Mouse (Mus musculus) hindbrain, postnatal 0 days (tissue): ENCODE measurements at regions not wholly inside any gene's neighbourhood (a gene's known extent, or its start where the extent isn't known, plus 50 kb on each side); places are given as distances from the start of the nearest gene placed in this dataset.

ENCODE experiments used
- ATAC-seq: fragments of 200-750 bp; cut with Nextera tagmentation; 2 replicates; pipeline ENCODE4 v1.8.0; 2017; ENCODE audit warnings: mild to moderate bottlenecking, moderate TSS enrichment, moderate library complexity
- DNase-seq: peaks from one replicate; pipeline ENCODE4 v3.0.0-alpha.2; 2015; ENCODE audit warnings: low spot score
- H3K27ac ChIP-seq: fragments of 300-500 bp; sonication (generic); 2 replicates; pipeline ENCODE4 v1.5.1; 2014; ENCODE audit warnings: mild to moderate bottlenecking
- H3K27me3 ChIP-seq: fragments of 300-500 bp; sonication (generic); 2 replicates; pipeline ENCODE4 v1.6.1; 2014; ENCODE audit warnings: low read length, mixed read lengths; ENCODE audit not compliant: insufficient read depth
- H3K36me3 ChIP-seq: fragments of 300-500 bp; sonication (generic); 2 replicates; pipeline ENCODE4 v1.6.1; 2014; ENCODE audit warnings: low read length, mixed read lengths; ENCODE audit not compliant: insufficient read depth
- H3K4me1 ChIP-seq: fragments of 300-500 bp; sonication (generic); 2 replicates; pipeline ENCODE4 v1.6.1; 2014; ENCODE audit warnings: antibody characterized with exemption, low read length, mixed read lengths; ENCODE audit not compliant: insufficient read depth
- H3K4me2 ChIP-seq: fragments of 300-500 bp; sonication (generic); 2 replicates; pipeline ENCODE4 v1.6.1; 2014; ENCODE audit warnings: low read depth, mild to moderate bottlenecking, low read length, moderate library complexity, mixed read lengths
- H3K4me3 ChIP-seq: fragments of 300-500 bp; sonication (generic); 2 replicates; pipeline ENCODE4 v1.5.1; 2014; ENCODE audit warnings: low read length
- H3K9ac ChIP-seq: fragments of 300-500 bp; sonication (generic); replicated peaks from 2 replicates; pipeline ENCODE4 v1.6.1; 2014; ENCODE audit warnings: mild to moderate bottlenecking, low read length, moderate library complexity, mixed read lengths
- H3K9me3 ChIP-seq: fragments of 300-500 bp; sonication (generic); 2 replicates; pipeline ENCODE4 v1.6.1; 2016; ENCODE audit warnings: low read length, mixed read lengths
- CTCF ChIP-seq: IDR thresholded peaks from 2 replicates; pipeline ENCODE4 v1.5.1; 2016; ENCODE audit warnings: antibody characterized with exemption, control low read depth, low read depth
- WGBS: fragments of 180-500 bp; shearing (Covaris S2); extraction: QIAGEN DNeasy Blood & Tissue Kit; methylation state at CpG from one replicate; pipeline ENCODE4 v1.1.7; 2014; 5-methylcytosine and 5-hydroxymethylcytosine counted together

- peak; percentile 47 for TF ChIP-seq CTCF
- no peak overlapping the region for H3K9ac ChIP-seq
- H3K4me1 ChIP-seq = no peaks in the 10 kb centered on the region
- no peak overlapping the region for H3K4me3 ChIP-seq
- no peaks in the 10 kb centered on the region for H3K27me3 ChIP-seq
- no peaks in the 10 kb centered on the region for H3K9me3 ChIP-seq
- H3K36me3 ChIP-seq = no peaks in the 10 kb centered on the region
- H3K27ac ChIP-seq = no peak overlapping the region
- DNase-seq (peak; percentile 21), ATAC-seq (no peak)
- 76% methylated on average over 1 of the region's 1 CpGs for WGBS
- H3K4me2 ChIP-seq = no peak overlapping the region
These were observed 367.3 kb downstream of the Prkd1 start for GRCm38 (mm10) chr12:50281615-50282014.
